Mouse (Mus musculus) ovary, postnatal 36 days (tissue): ENCODE data around the gene Rims3.

Experiments
- DNase-seq: peaks from one replicate; pipeline ENCODE4 v3.0.0; 2022; ENCODE audit warnings: low spot score, mixed read lengths

The Rims3 gene

DNA sequence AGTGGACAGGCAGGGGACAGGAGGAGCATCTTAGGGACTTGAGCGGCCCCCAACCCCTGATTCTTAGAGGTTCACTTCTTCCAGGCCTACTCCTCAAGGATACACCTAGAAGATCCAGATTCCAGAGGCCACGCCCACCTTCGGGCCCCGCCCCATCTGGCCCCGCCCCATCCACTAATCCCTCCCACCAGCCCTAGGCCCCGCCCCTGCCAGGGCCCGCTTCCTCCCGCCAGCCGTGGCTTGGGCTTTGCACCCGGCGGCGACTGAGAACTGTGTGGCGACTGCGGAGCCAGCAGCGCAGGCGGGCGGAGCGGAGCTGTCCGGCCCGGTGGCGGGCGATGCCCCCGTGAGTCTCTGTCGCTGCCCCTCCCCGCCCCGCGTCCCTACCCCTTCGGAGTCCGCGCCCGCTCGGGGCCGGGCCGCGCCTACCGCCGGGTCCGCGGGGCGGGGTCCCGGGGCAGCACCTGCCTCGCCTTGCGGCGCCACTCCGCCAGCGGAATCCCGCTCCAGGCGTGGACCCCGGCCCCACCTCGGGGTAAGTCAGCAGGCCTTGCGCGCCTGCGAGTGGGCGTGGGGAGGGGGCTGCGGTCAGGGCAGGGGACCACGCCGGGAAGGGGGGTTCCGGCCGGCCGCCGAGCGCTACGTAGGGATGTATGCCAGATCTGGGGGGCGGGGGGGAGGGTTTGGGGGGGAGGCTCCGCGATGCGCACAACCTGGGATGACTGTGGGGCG, at the start of gene Rims3:
Gene Rims3 (plus strand): TSS at position 229 of the 732 bp plus-strand sequence.
- DNase-seq, result peak; percentile 36

DNA sequence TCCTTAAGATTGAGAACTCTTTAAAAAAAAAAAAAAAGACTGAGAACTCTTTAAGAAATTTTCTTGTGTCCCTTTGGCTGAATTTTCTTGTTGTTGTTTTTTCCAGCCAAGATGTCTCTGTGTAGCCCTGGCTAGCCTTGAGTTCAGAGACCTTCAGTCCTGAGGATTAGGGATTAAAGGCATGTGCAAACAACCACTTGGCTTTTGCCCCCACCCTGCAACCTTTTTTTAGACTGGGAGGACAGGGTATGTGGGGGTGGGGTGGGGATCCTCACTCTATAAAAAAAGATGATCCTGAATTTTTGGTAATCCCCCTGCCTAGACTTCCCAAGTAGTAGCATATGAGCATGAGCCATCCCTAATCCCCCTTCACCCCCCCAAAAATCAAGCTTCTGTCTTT, 48.8 kb upstream of the Rims3 start:
- DNase-seq, result no peak

DNA sequence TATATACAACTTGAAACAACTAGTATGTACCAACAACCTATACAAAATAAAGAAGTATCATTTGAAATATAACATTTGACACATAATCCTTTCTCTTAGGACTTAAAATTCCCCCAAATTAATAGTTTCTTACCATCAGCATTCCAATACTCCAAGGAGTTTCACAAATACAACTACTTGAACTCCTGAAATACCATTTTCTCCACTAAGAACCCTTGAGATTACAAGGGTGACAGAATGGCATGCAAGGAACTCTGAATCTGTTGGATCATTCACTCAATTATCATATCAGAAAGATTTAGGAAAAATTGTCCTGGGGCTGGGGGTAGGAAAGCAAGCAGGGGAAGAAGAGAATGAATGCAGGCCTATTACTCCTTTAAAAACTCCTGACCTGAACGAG, 40.9 kb upstream of the Rims3 start:
- no peak for DNase-seq

DNA sequence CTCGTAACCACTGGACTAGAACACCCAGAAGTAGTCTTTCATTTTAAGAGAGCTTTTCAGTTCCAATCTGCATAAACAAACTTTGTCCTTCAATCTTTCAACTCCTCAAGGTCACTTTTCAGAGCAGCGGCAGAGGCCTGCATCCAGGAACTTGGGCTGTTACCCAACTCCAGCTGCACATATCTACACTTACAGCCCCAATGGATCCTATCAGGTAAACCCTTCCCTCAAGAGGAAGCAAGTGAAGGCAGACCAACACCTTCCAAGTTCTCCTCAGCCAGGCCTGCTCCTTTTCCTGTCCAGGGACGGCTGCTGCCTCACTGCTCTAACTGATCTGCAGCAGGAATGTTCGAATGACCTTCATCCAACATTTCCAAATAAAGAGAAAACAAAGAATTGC, 40.4 kb upstream of the Rims3 start:
- peak; percentile 47 for DNase-seq

DNA sequence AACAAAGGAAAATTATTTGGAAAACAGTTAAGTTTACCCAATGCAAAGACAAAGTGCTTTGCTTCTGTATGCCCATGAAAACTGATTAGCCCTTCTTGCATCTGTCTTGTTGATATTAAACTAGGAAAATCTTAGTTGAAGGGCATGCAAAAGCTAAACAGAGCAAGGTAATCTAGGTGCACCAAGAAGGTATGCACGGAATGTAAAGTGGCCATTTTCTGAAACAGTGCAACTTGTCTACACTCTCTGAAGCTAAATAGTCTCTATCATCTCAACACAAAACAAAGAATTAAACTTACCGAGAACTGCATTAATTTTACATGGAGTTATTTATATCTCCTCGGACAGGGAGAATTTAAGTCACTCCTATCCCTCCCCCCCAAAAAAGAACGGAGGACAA, 39.5 kb upstream of the Rims3 start:
- no peak for DNase-seq

DNA sequence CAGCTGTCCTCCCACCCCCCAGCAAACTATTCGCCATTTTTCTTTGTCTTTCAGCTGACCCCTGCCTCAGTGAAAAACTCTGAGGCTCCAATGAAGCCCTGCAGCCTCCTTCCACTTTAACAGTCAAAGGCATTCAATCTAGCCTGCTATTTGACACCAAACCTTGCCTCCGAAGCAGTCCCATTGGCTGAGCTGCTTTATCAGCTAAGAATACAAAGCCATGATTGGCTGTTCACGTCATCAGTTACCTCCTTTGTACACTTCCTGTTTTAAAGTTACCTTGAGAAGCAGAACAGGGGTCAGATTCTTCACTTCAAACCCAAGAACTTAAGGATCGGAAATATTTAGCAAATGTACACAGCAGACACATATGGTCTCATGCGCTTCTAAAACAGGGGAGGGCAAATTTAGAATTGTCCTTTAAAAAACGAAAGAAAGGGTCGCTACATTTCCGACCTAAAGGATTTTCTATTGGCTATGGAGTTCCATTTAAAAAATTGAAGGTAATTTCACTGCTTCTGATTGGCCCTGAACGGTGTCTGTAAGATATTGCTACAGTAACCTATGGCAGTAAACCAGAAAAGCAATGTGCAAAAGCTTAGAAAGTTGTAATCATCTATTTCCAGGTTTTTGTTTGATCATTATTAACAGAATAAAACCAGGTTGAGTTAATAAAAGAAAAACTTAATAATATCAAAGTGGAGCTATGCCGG, 38.8 kb upstream of the Rims3 start:
- peak; percentile 56 for DNase-seq

DNA sequence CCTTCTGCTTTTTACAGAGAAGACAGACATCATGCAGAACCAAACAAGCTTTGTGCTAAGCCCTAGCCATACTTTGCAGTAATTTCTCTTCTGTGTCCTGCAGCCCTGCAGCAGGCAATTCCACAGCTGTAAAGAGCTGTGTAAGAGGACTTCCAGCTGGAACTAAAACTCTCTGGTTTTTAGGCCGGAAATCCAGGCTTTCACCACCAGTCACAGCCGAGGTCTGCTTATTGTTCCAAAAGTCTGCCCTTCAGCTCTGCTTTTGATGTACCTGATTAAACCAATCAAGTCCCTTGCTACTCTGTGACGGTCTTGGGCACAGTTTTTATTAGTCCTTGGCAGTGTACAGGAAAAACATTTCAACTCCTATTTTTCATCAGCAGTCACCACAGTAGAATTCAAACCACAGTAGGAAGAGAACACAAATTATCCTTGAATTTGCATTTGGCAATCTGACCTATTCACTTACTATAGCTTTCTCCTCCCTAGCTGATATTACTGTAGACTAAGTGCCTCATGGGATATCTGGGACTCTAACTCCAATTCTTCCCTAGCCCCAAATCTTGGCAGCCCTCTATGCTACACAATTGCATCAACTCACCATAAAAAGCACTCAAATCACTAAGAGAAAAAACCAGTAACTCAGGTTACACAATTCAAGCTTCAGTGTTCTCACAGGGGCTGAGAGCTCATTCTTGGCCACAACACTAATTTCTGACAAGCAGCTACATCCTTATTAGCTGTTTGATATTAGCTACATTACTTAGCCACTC, 37.4 kb upstream of the Rims3 start:
- no peak for DNase-seq

DNA sequence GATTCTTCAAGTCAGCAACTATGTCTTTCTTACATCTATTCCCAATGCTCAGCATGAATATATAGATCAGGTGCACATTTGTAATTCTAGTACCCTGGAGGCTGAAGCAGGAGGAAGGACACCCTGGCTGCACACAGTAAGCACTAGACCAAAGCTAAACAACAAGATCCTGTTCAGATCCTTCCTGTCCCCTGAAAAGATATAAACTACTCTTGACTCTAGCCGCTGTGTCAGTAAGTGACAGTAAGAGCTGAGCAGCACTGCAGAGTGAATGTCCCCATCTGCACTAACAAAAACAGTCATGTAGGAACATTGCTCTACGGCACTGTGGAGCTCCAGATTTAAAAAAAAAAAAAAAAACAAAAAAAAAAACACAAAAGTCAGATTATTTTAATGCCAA, 36.7 kb upstream of the Rims3 start:
- no peak for DNase-seq

DNA sequence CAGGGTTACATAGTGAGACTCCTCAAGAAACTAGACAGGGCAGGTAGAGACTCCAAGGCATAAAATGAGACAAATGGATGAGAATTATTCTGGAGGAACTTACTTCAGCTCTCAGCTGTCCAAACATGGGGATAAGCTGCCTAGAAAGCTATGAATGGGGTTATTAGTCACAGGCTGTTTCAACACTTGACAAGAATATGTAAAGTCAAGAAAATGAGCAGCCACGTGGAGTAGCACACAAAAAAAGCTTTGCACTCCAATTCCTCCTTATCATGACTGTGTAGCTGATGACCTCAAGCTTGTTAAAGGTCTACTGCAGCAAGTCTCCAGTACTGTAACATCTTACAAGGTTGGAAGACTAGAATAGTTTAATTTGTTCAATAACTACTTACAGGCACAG, 35.3 kb upstream of the Rims3 start:
- DNase-seq, result no peak

DNA sequence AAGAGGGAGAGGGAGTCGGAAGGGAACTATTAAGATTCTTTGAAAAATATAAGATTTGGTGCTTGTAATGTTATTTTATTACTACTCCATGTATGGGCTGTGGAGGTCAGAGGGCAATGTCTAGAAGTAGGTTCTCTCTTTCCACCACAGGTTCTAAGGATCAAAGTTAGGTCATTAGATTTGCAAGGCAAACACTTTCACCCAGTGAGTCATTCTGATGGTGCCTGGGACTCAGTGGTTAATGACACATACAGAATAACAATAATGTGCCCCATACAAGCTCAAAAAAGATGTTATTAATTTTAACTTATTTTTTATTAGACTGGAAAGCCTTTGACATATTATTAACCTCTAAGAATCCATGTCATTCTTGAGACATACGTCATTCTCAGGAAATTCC, 34.7 kb upstream of the Rims3 start:
- no peak for DNase-seq

DNA sequence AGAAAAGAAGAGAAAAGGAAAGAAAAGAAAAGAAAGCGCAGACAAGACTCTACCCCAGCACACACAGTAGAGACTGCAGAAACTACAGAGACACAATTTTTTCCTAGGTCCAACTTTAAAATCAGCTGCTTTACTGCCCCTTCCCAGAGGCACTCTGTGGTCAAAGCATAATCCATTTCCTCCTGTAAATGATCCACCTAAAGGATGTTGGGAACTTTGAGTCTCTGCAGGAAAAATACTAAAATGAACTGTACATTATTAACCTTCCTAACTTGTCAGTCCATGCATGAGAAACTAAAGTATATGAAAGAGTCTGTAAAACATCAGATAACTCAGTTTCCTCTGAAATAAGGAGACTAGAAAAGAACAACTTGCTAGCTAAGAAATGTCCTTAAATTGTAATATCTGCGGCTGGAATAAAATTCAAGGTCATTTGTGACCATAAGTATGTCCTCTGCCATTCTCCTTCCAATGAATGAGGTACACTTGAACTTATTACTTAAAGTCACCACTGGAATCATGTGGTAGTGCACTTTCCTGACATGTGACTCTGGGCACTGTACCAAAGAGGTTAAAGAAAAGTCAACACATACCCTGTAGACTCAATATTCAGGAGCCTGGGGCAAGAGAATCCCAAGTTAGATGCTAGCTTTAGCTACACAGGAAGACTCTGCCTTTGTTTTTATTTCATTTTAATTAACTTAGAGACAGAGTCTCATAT, 32.3 kb upstream of the Rims3 start:
- DNase-seq, result no peak

DNA sequence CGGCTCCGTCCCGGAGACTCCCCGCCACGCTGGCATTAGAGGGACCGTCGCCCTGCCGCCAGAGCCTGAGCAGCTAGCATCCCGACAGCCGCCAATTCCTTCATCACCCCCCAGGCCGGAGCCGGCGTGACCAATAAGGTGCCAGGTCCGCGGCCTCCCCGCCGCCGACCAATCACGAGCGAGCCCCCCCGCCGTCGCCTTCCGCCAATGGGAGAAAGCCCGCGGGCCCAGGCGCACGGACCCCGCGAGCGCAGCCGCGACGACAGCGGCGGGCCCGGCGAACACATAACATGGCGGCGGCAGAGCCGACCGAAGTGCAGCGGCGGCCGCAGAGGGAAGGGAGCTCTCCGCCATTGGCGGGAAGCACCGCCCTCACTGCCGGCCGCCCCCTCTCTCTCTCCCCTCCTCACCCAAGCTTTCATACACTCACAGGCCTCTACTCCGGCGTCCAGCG, 29.5 kb upstream of the Rims3 start:
- peak; percentile 97 for DNase-seq

DNA sequence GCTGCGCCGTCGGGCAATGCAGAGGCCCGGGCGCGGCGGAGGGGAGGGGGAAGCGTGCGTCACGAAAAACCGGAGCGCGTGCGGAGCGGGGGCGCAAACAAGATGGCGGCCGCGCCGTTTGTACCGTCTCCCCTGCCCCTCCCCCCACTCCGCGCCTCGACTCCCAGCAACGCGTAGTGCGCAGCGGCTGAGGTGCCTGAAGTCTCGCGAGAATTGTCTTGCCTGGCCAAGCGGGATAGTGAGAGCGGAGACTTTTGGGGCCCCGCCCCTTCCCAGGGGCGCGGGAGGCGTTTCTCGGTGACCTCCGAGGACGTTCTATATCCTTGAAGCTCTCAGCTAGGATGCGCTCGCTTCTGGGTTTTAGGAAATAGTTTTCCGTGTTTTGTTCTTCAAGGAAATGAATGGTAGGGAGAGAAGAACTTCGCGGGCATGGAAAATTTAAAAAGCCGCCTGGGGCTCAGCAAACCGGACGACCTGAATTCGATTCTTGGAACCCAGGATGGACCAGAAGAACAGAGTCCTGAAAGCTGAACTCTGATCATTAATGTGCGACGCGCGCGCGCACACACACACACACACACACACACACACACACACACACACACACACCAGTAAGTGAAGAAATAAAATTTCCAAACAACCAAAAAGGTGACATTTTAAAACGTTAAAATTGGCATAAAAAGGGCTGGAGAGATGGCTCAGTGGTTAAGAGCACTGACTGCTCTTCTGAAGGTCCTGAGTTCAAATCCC, 28.9 kb upstream of the Rims3 start:
- peak; percentile 97 for DNase-seq

DNA sequence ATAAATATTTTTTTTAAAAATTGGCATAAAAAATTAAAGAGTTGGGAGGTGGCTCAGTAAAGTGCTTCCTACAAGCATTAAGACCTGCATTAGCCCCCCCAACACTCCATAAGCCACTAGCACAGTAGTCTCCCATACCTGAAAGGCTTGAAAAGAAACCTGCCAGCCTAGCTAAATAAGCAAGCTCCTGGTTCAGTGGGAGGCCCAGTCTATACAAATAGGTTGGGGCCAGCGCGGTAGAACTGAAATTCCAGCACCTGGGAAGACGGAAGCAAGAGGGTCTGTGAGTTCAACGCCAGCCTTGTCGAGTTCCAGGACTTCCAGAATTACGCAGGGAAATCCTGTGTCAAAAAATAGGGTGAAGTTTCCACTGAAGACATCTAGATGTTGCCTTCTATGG, 28.2 kb upstream of the Rims3 start:
- DNase-seq, result no peak

DNA sequence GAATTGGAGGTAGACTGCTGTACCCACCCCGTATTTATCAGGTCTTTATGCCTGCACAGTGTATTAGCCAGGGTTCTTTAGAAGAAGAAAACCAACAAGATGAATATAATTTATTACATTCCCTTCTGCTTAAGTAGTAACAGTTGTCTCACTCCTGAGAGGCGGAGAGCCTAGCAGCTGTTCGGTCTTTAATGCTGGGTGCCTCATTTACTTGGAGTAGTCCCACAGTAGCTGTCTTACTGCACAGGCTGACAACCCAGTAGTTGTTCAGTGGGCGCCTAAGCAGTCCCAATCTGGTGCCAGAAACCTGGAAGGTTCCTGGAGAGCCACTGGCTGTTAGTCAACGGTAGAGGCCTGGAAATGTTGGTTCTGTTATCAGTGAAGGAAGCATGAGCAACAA, 23.8 kb upstream of the Rims3 start:
- DNase-seq, result no peak

DNA sequence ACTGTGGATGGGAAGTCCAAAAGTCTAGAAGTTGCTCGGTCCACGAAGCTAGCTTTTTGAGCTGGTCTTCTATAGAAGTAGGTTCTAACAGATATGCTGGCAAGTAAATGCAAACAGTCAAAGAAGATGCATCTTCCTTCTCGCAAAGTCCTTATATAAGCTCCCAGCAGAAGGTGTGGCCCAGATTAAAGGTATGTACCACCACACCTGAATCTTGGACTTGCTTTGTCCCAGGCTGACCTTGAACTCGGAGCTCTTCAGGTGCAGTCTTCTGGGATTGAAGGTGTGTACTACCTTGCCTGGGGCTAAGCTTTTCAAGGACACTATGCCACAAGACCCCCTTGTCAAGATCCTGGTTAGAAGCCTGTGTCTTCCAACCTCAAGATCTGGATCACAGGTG, 23.1 kb upstream of the Rims3 start, which contains the start of gene Nfyc:
Gene Nfyc (minus strand): TSS at position 101 of the 400 bp plus-strand sequence.
- DNase-seq, result no peak

DNA sequence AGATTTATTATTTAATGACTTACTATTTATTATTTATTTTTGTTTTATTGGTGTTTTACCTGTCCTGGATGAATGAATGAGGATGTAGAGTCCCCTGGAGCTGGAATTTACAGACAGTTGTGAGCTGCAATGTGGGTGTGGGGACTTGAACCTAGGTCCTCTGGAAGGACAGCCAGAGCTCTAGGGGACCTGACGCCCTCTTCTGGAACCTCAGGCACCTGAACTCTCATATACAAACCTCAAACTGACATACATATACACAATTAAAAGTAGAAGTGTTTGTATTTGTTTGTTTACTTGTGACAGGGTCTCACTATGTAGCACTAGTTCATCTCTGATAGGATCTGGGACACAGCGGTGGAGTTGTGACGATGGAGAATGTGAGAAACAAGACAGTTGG, 13.3 kb upstream of the Rims3 start:
- no peak for DNase-seq

DNA sequence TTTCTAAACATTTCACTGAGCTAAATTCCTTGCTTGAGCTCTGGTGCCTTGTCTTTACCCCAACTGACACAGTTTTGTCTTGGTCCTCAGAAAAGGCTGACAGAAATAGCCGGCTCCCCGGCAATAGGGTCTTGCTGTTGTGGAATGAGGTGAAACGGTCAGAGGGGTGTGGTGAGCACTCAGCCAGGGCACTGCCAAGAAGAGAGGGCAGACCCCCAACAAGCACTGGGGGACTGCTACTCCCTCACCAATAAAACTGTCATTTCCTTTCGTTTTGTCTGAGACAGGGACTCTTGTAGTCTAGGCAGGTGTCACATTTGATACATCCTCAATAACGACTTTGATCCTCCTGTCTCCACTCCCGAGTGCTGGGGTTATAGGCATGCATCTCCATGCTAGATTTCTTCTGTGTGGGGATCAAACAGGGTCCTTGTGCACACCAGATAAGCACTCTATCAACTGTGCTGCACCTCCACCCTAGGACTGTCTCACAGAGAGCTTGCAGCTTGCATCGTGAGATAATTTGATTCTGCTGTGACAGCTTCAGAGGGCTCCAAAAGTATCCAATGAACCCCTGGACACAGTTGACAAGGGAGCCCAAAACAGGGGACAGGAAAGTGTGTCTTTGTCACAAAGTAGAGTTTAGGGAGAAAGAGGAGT, 10.1 kb upstream of the Rims3 start:
- no peak for DNase-seq

DNA sequence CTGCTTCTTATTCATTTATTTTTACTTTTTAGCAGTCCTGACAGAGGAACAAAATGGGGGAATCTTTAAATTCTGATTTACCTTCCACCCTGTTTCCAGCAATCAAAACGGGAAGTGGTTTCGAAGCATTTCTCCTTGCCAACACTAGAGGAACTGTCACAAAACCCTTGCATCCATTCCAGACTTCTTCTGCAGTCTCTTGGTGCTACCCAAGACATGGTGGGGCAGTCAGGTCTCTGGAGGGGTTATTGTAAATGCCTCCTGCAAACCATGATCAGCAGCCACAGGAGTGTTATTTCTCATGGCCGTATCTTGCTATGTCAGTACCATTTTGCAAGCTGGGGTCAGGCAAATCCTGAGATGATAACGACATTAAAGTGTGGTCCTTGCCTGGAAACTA, 9.5 kb upstream of the Rims3 start:
- no peak for DNase-seq

DNA sequence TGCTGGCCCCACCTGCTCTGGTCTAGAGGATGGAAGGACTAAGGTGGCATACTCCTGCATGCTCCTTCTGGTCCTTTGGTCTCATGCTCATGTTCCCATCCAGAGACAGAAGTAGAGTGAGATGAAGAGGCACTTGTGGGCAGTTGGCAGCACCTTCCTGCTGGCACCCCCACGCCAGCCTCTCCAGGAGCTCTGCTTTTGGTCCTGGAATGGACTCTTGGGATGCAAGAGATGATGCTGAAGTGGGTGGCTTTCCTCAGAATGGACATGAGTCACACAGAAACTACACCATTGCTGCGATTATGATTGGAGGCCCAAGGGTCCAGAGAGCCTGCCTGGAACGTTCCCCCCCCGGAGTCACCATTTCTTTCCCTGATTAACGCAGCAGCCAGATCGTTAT, 5.7 kb upstream of the Rims3 start:
- no peak for DNase-seq

DNA sequence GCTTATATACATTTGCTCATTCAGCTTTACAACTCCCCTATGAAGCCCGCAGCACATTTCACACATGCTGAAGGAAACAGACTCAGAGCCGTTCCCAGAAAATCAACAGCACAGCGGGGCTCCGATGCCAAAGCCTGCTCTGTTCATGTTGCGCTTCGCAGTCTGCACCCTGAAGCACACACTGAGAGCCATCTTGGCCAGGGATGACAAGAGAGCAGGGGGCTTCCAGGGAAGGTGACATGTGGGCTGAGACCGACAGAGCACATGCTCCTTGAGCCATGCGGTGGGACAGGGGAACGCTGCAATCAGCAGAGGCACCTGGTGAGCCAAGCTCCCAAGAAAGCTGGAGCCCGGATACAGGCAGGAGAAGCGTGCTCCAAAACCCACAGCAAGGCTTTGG, 5.2 kb upstream of the Rims3 start:
- no peak for DNase-seq
